Mouse (Mus musculus) T-helper 1 cell (primary cell): ENCODE measurements at regions not wholly inside any gene's neighbourhood (a gene's known extent, or its start where the extent isn't known, plus 50 kb on each side); places are given as distances from the start of the nearest gene placed in this dataset.

Experiments
- in situ Hi-C: fragments of 300-600 bp; cut with MboI, MseI; formaldehyde crosslinking; loops from one replicate; pipeline ENCODE4 v1.15.1; 2025; ENCODE audit warnings: high pct_unique_total_duplicates

- in situ Hi-C loops: no loop called here
These were observed 152.3 kb downstream of the Dkk2 start for GRCm38 (mm10) chr3:132237344-132237743.

- in situ Hi-C loops: no loop called here
These were observed 172.7 kb downstream of the Dkk2 start for GRCm38 (mm10) chr3:132257834-132258233.

GRCm38 (mm10) chr3:132269641-132270040 lies 184.5 kb downstream of the Dkk2 start:
- in situ Hi-C loops: no loop called here

- in situ Hi-C loops: loop anchor here (25.0 kb wide), 1 partner anchor 2013 kb away; no protein-coding TSS in a partner anchor
These were observed 189.7 kb downstream of the Dkk2 start for GRCm38 (mm10) chr3:132274786-132275185.

GRCm38 (mm10) chr3:132277771-132278170 lies 192.7 kb downstream of the Dkk2 start:
- in situ Hi-C loops: loop anchor here (25.0 kb wide), 1 partner anchor 2010 kb away; no protein-coding TSS in a partner anchor

GRCm38 (mm10) chr3:132287714-132288113 lies 202.6 kb downstream of the Dkk2 start:
- in situ Hi-C loops: loop anchor here (25.0 kb wide), 1 partner anchor 2000 kb away; no protein-coding TSS in a partner anchor

- in situ Hi-C loops: no loop called here
These were observed 241.9 kb downstream of the Dkk2 start for GRCm38 (mm10) chr3:132326961-132327360.

GRCm38 (mm10) chr3:132343625-132344024 lies 258.5 kb downstream of the Dkk2 start:
- in situ Hi-C loops: no loop called here

GRCm38 (mm10) chr3:132345856-132346255 lies 260.8 kb downstream of the Dkk2 start:
- in situ Hi-C loops: no loop called here

GRCm38 (mm10) chr3:132349602-132350001 lies 264.5 kb downstream of the Dkk2 start:
- in situ Hi-C loops: no loop called here

GRCm38 (mm10) chr3:132353204-132353603 lies 268.1 kb downstream of the Dkk2 start:
- in situ Hi-C loops: no loop called here

- in situ Hi-C loops: no loop called here
These were observed 270.0 kb upstream of the Gimd1 start for GRCm38 (mm10) chr3:132359596-132359995.

- in situ Hi-C loops: loop anchor here (25.0 kb wide), 1 partner anchor 1687 kb away; no protein-coding TSS in a partner anchor
These were observed 254.0 kb upstream of the Gimd1 start for GRCm38 (mm10) chr3:132375579-132375978.

GRCm38 (mm10) chr3:132417742-132418141 lies 211.9 kb upstream of the Gimd1 start:
- in situ Hi-C loops: no loop called here

- in situ Hi-C loops: no loop called here
These were observed 203.6 kb upstream of the Gimd1 start for GRCm38 (mm10) chr3:132425819-132426671.

GRCm38 (mm10) chr3:132427244-132427643 lies 202.4 kb upstream of the Gimd1 start:
- in situ Hi-C loops: no loop called here

GRCm38 (mm10) chr3:132428148-132428547 lies 201.5 kb upstream of the Gimd1 start:
- in situ Hi-C loops: no loop called here

GRCm38 (mm10) chr3:132431805-132432204 lies 197.8 kb upstream of the Gimd1 start:
- in situ Hi-C loops: no loop called here

GRCm38 (mm10) chr3:132441226-132441625 lies 188.4 kb upstream of the Gimd1 start:
- in situ Hi-C loops: no loop called here

- in situ Hi-C loops: no loop called here
These were observed 175.7 kb upstream of the Gimd1 start for GRCm38 (mm10) chr3:132453927-132454326.

GRCm38 (mm10) chr3:132462348-132462959 lies 167.2 kb upstream of the Gimd1 start:
- in situ Hi-C loops: loop anchor here (10.0 kb wide), 1 partner anchor 1512 kb away; no protein-coding TSS in a partner anchor

GRCm38 (mm10) chr3:132471070-132471469 lies 158.6 kb upstream of the Gimd1 start:
- in situ Hi-C loops: no loop called here

- in situ Hi-C loops: no loop called here
These were observed 151.9 kb upstream of the Gimd1 start for GRCm38 (mm10) chr3:132477768-132478167.
